Mouse (Mus musculus): ENCODE data around the gene Slc9a6. TPM values are rescaled to one million over a fixed set of nuclear protein-coding genes. Genes with fewer than 3 reads are reported as not detected.

Slc9a6 gene
- 10 to 100 TPM in 1 of 2 experiments, 1 to 10 TPM in 1; 7.9 to 16.7 TPM for total RNA-seq (2023)

GRCm38 (mm10) chrX:56609623-56610317, at the start of gene Slc9a6:
TSS of gene Slc9a6 (plus strand) at chrX:56609757.

GRCm38 (mm10) chrX:56597887-56598640, 11.5 kb upstream of the Slc9a6 start, which contains the start of gene Mmgt1:
TSS of gene Mmgt1 (minus strand) at chrX:56598069.

Other genes starting within 250 kb of the Slc9a6 start
- not detected for gene Smim10l2a, start 235.2 kb upstream of the Slc9a6 start, total RNA-seq (2023)
- gene Gm2174, start 161.8 kb upstream of the Slc9a6 start, total RNA-seq (2023): not detected
- gene Ints6l, start 154.9 kb upstream of the Slc9a6 start, total RNA-seq (2023): 100 to 1,000 TPM in 1 of 2 experiments, 10 to 100 TPM in 1; 88.6 to 116 TPM
- gene Gm10477, start 85.0 kb upstream of the Slc9a6 start, total RNA-seq (2023): not detected
- not detected for gene Gm648, start 60.2 kb upstream of the Slc9a6 start, total RNA-seq (2023)
- gene Mmgt1, start 11.7 kb upstream of the Slc9a6 start, total RNA-seq (2023): 10 to 100 TPM; 10.1 to 11.4 TPM
- under 1 TPM; 0.29 to 0.77 TPM for gene Fhl1, start 122.0 kb downstream of the Slc9a6 start, total RNA-seq (2023)
- 1 to 10 TPM; 1.7 to 1.9 TPM for gene Map7d3, start 212.6 kb downstream of the Slc9a6 start, total RNA-seq (2023)

All from neutrophil, adult 59 days (primary cell).